Mouse (Mus musculus): Measurements from ENCODE around the gene Ost4. TPM values are rescaled to one million over a fixed set of nuclear protein-coding genes. Genes with fewer than 3 reads are reported as not detected.

Ost4 gene
- polyA plus RNA-seq, 1 experiment = not detected

GRCm38 (mm10) chr5:30919831-30920614 is 12.4 kb upstream of the Ost4 start:
- TF ChIP-seq CTCF (IDR thresholded peaks at IDR 0.05; ENCODE audit: insufficient read depth, low read depth, low read length) = no peak
- TF ChIP-seq POLR2A (IDR thresholded peaks at IDR 0.05; ENCODE audit: insufficient read depth, low read depth, low read length) = no peak
- peaks cover 27% of the 10 kb centered on the region for H3K4me1 ChIP-seq (ENCODE audit: control insufficient read depth, insufficient read depth, low read length)

GRCm38 (mm10) chr5:30918691-30919090 is 11.1 kb upstream of the Ost4 start:
- WGBS = 93% methylated on average over 8 of the region's 8 CpGs
- Histone ChIP-seq H3K4me3 (ENCODE audit: insufficient read depth, low read depth, low read length) (no peak overlapping the region), H3K4me1 (ENCODE audit: control insufficient read depth, insufficient read depth, low read length) (peaks cover 27% of the 10 kb centered on the region), H3K27ac (ENCODE audit: insufficient read depth, low read depth, low read length) (no peak overlapping the region)
- no peak for TF ChIP-seq CTCF (IDR thresholded peaks at IDR 0.05; ENCODE audit: insufficient read depth, low read depth, low read length)

More at GRCm38 (mm10) chr5:30919831-30920614, 12.4 kb upstream of the Ost4 start:
- 60% methylated on average over 11 of the region's 11 CpGs for WGBS
- no peak overlapping the region for H3K4me3 ChIP-seq (ENCODE audit: insufficient read depth, low read depth, low read length)
- H3K27ac ChIP-seq (ENCODE audit: insufficient read depth, low read depth, low read length) = no peak overlapping the region

GRCm38 (mm10) chr5:30917891-30918670 is 10.5 kb upstream of the Ost4 start:
- no peak overlapping the region for H3K4me3 ChIP-seq (ENCODE audit: insufficient read depth, low read depth, low read length)
- WGBS = 87% methylated on average over 31 of the region's 31 CpGs
- no peak overlapping the region for H3K27ac ChIP-seq (ENCODE audit: insufficient read depth, low read depth, low read length)
- TF ChIP-seq POLR2A (IDR thresholded peaks at IDR 0.05; ENCODE audit: insufficient read depth, low read depth, low read length) (no peak), CTCF (IDR thresholded peaks at IDR 0.05; ENCODE audit: insufficient read depth, low read depth, low read length) (no peak)
- H3K4me1 ChIP-seq (ENCODE audit: control insufficient read depth, insufficient read depth, low read length) = peaks cover 32% of the 10 kb centered on the region

- TF ChIP-seq POLR2A (IDR thresholded peaks at IDR 0.05; ENCODE audit: insufficient read depth, low read depth, low read length) (no peak), CTCF (IDR thresholded peaks at IDR 0.05; ENCODE audit: insufficient read depth, low read depth, low read length) (no peak)
- no peak overlapping the region for H3K27ac ChIP-seq (ENCODE audit: insufficient read depth, low read depth, low read length)
- WGBS = 95% methylated on average over 11 of the region's 11 CpGs
- H3K4me1 ChIP-seq (ENCODE audit: control insufficient read depth, insufficient read depth, low read length) = peaks cover 27% of the 10 kb centered on the region
- no peak overlapping the region for H3K4me3 ChIP-seq (ENCODE audit: insufficient read depth, low read depth, low read length)
Measured at GRCm38 (mm10) chr5:30917348-30917747, 9.8 kb upstream of the Ost4 start.

- WGBS = 93% methylated on average over 9 of the region's 9 CpGs
- Histone ChIP-seq H3K27ac (ENCODE audit: insufficient read depth, low read depth, low read length) (no peak overlapping the region), H3K4me1 (ENCODE audit: control insufficient read depth, insufficient read depth, low read length) (peaks cover 26% of the 10 kb centered on the region), H3K4me3 (ENCODE audit: insufficient read depth, low read depth, low read length) (no peak overlapping the region)
- no peak for TF ChIP-seq POLR2A (IDR thresholded peaks at IDR 0.05; ENCODE audit: insufficient read depth, low read depth, low read length)
- TF ChIP-seq CTCF (IDR thresholded peaks at IDR 0.05; ENCODE audit: insufficient read depth, low read depth, low read length) = no peak
Measured at GRCm38 (mm10) chr5:30916841-30917240, 9.3 kb upstream of the Ost4 start.

- Histone ChIP-seq H3K27ac (ENCODE audit: insufficient read depth, low read depth, low read length) (0 out of 2 replicates have a peak overlapping the region, but pooled peaks have one; percentile 9), H3K4me1 (ENCODE audit: control insufficient read depth, insufficient read depth, low read length) (peaks cover 22% of the 10 kb centered on the region), H3K4me3 (ENCODE audit: insufficient read depth, low read depth, low read length) (no peak overlapping the region)
- 2% methylated on average over 7 of the region's 7 CpGs for WGBS
- no peak for TF ChIP-seq CTCF (IDR thresholded peaks at IDR 0.05; ENCODE audit: insufficient read depth, low read depth, low read length)
- TF ChIP-seq POLR2A (IDR thresholded peaks at IDR 0.05; ENCODE audit: insufficient read depth, low read depth, low read length) = no peak
Measured at GRCm38 (mm10) chr5:30915974-30916433, 8.4 kb upstream of the Ost4 start.

GRCm38 (mm10) chr5:30915456-30915855 is 7.9 kb upstream of the Ost4 start:
- H3K4me3 ChIP-seq (ENCODE audit: insufficient read depth, low read depth, low read length) = no peak overlapping the region
- H3K27ac ChIP-seq (ENCODE audit: insufficient read depth, low read depth, low read length) = 0 out of 2 replicates have a peak overlapping the region, but pooled peaks have one; percentile 6
- TF ChIP-seq POLR2A (IDR thresholded peaks at IDR 0.05; ENCODE audit: insufficient read depth, low read depth, low read length) (no peak), CTCF (IDR thresholded peaks at IDR 0.05; ENCODE audit: insufficient read depth, low read depth, low read length) (no peak)
- peaks cover 17% of the 10 kb centered on the region for H3K4me1 ChIP-seq (ENCODE audit: control insufficient read depth, insufficient read depth, low read length)
- WGBS = 70% methylated on average over 9 of the region's 9 CpGs

GRCm38 (mm10) chr5:30914849-30915248 is 7.3 kb upstream of the Ost4 start:
- TF ChIP-seq POLR2A (IDR thresholded peaks at IDR 0.05; ENCODE audit: insufficient read depth, low read depth, low read length) (no peak), CTCF (IDR thresholded peaks at IDR 0.05; ENCODE audit: insufficient read depth, low read depth, low read length) (no peak)
- no peak overlapping the region for H3K4me3 ChIP-seq (ENCODE audit: insufficient read depth, low read depth, low read length)
- no peak overlapping the region for H3K27ac ChIP-seq (ENCODE audit: insufficient read depth, low read depth, low read length)
- WGBS = 85% methylated on average over 6 of the region's 6 CpGs
- H3K4me1 ChIP-seq (ENCODE audit: control insufficient read depth, insufficient read depth, low read length) = peaks cover 15% of the 10 kb centered on the region

- WGBS = 89% methylated on average over 7 of the region's 7 CpGs
- Histone ChIP-seq H3K4me1 (ENCODE audit: control insufficient read depth, insufficient read depth, low read length) (peaks cover 15% of the 10 kb centered on the region), H3K27ac (ENCODE audit: insufficient read depth, low read depth, low read length) (no peak overlapping the region), H3K4me3 (ENCODE audit: insufficient read depth, low read depth, low read length) (no peak overlapping the region)
- TF ChIP-seq POLR2A (IDR thresholded peaks at IDR 0.05; ENCODE audit: insufficient read depth, low read depth, low read length) = no peak
Measured at GRCm38 (mm10) chr5:30914101-30914635, 6.6 kb upstream of the Ost4 start.
